Mouse (Mus musculus): ENCODE results near the gene Helz. TPM values are rescaled to one million over a fixed set of nuclear protein-coding genes. Genes with fewer than 3 reads are reported as not detected.

Helz gene
- total RNA-seq, 2 experiments from 2014 or later: 26.1 to 28.8 TPM

GRCm38 (mm10) chr11:107605694-107606093 is 58.0 kb downstream of the Helz start:
- DNase-seq (ENCODE audit: low spot score in 2 of 2): no peak

- no peak for DNase-seq (ENCODE audit: low spot score in 2 of 2)
Observed at GRCm38 (mm10) chr11:107613906-107614305, 66.2 kb downstream of the Helz start.

GRCm38 (mm10) chr11:107615696-107616095 is 68.0 kb downstream of the Helz start:
- DNase-seq (ENCODE audit: low spot score in 2 of 2): no peak

GRCm38 (mm10) chr11:107617976-107618375 is 70.2 kb downstream of the Helz start:
- no peak for DNase-seq (ENCODE audit: low spot score in 2 of 2)

GRCm38 (mm10) chr11:107624661-107625060 is 76.9 kb downstream of the Helz start:
- no peak for DNase-seq (ENCODE audit: low spot score in 2 of 2)

GRCm38 (mm10) chr11:107625746-107626145 is 78.0 kb downstream of the Helz start:
- DNase-seq (ENCODE audit: low spot score in 2 of 2): no peak

- peak; percentile 36 to 51 for DNase-seq (ENCODE audit: low spot score in 2 of 2)
Observed at GRCm38 (mm10) chr11:107629504-107629903, 81.8 kb downstream of the Helz start.

GRCm38 (mm10) chr11:107629951-107630350 is 82.2 kb downstream of the Helz start:
- DNase-seq (ENCODE audit: low spot score in 2 of 2): no peak

- DNase-seq (ENCODE audit: low spot score in 2 of 2): no peak
Observed at GRCm38 (mm10) chr11:107631124-107631523, 83.4 kb downstream of the Helz start.

- DNase-seq (ENCODE audit: low spot score in 2 of 2): no peak
Observed at GRCm38 (mm10) chr11:107633563-107634146, 85.9 kb downstream of the Helz start.

- no peak for DNase-seq (ENCODE audit: low spot score in 2 of 2)
Observed at GRCm38 (mm10) chr11:107638137-107638536, 90.4 kb downstream of the Helz start.

- DNase-seq (ENCODE audit: low spot score in 2 of 2): no peak
Observed at GRCm38 (mm10) chr11:107639657-107640056, 91.9 kb downstream of the Helz start.

GRCm38 (mm10) chr11:107644461-107644860 is 96.7 kb downstream of the Helz start:
- no peak for DNase-seq (ENCODE audit: low spot score in 2 of 2)

- no peak for DNase-seq (ENCODE audit: low spot score in 2 of 2)
Observed at GRCm38 (mm10) chr11:107647330-107647729, 99.6 kb downstream of the Helz start.

- DNase-seq (ENCODE audit: low spot score in 2 of 2): no peak
Observed at GRCm38 (mm10) chr11:107648668-107649067, 100.9 kb downstream of the Helz start.

GRCm38 (mm10) chr11:107649458-107649857 is 101.7 kb downstream of the Helz start:
- DNase-seq (ENCODE audit: low spot score in 2 of 2): no peak

- DNase-seq (ENCODE audit: low spot score in 2 of 2): no peak
Observed at GRCm38 (mm10) chr11:107650422-107651051, 102.8 kb downstream of the Helz start.

GRCm38 (mm10) chr11:107651391-107651790 is 103.7 kb downstream of the Helz start:
- DNase-seq (ENCODE audit: low spot score in 2 of 2): no peak

GRCm38 (mm10) chr11:107652137-107652536 is 104.4 kb downstream of the Helz start:
- no peak for DNase-seq (ENCODE audit: low spot score in 2 of 2)

GRCm38 (mm10) chr11:107655538-107655937 is 107.8 kb downstream of the Helz start:
- DNase-seq (ENCODE audit: low spot score in 2 of 2): no peak

- no peak for DNase-seq (ENCODE audit: low spot score in 2 of 2)
Observed at GRCm38 (mm10) chr11:107657117-107657516, 109.4 kb downstream of the Helz start.

GRCm38 (mm10) chr11:107660452-107660851 is 112.7 kb downstream of the Helz start:
- no peak for DNase-seq (ENCODE audit: low spot score in 2 of 2)

- no peak for DNase-seq (ENCODE audit: low spot score in 2 of 2)
Observed at GRCm38 (mm10) chr11:107662666-107663065, 114.9 kb downstream of the Helz start.
